Mouse (Mus musculus): Measurements from ENCODE around the gene Pfdn2.
"Not testable (repeated sequence)": the region's sequence is repeated elsewhere in the genome, so short reads cannot be mapped to it uniquely, and the experiment has no call there.

The Pfdn2 gene

DNA sequence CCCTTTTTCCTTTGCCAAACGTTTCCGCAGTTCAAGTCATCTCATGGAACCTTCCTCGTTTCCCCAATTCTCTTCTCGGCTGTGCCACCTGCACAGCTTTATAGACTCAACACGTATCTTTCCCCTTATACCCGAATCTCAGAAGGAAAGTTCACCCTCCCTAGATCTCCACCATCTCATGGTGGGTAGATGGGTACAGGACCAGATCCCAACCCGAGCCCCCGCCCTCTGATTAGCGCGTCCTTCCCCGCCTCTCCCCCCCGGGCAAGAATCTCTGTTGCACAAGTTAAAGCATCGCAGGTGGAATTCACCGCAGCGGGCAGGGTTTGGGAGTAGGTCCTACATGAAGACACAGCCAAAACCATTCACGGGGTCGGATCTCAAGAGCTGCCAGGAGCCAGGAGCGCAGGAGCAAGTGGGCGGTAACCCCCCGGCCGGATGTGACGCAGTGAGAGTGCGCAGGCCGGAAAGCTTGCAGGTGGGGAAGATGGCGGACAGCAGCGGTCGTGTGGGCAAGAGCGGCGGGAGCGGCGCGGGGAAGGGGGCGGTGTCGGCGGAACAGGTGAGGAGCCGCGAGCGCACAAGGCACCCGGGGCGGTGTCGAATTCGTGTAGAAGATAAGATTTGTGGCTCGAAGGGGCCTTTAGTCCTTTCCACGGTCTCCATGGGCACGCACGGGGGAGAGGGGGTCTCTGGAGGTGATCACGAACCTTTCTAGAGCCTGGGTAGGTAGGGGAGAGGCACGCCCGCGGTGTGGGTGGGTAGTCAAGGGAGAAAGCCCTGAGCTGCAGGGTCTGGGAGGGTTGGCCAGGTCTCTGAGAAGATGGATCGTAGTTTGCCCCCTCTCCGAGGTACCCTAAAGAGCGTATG, at the start of gene Pfdn2, which contains the start of gene Nit1:
Gene Pfdn2 (plus strand): TSS at position 446 of the 870 bp plus-strand sequence.
Gene Nit1 (minus strand): TSS at position 422 of the 870 bp plus-strand sequence.
- in situ Hi-C loops (cut with MboI, MseI): no loop called here

DNA sequence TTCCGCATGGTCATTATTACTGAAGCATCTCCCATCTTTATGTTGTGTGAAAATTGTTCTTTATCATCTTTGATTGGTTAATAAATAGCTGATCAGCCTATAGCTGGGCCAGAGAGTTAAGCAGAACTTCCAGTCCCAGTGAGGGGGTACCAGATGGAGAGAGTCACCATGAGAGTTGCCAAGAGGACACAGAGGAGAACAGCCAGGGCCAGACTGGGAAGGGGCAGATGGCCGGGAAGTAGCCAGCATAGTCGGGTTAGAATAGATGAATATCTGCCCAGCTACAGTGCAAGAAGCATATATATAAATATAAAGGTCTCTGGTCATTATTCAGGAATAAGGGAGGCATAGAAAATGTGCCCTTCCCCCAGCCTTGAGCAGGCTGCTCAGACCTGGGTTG, 47.2 kb upstream of the Pfdn2 start:
- in situ Hi-C loops (cut with MboI, MseI): no loop called here

DNA sequence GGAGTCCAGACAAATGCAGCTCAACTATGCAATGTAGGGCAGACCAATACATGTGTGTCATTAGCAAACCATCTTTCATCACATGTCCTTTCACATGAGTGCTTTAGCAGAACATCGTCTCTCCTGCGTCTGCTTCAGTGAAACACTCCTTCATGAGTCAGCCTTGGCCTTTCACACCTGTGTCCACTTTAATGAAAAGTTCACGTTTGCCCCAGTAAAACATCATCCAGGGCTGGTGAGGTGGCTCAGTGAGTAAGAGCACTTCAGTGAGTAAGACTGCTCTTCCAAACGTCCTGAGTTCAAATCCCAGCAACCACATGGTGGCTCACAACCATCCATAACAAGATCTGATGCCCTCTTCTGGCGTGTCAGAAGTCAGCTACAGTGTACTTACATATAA, 39.3 kb upstream of the Pfdn2 start:
- in situ Hi-C loops (cut with MboI, MseI): not testable (repeated sequence)

DNA sequence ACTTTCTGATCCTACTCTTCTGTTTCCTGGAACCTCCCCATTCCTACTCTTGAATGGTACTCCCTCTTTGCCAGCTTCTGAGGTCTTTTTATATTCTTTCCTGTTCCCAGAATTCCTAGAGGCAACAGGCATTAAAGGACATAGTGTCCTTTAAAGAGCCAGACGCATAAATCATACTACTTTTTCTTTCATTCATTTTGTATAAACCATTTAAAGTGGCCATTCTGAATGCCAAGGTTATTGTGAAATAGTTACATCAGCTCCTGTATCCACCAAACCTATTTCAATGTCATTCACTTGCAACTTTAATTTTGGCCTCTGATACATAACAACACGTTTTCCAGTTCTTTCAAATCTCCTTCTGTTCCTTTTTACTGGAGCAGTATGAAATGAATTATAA, 36.1 kb upstream of the Pfdn2 start:
- in situ Hi-C loops (cut with MboI, MseI): no loop called here

DNA sequence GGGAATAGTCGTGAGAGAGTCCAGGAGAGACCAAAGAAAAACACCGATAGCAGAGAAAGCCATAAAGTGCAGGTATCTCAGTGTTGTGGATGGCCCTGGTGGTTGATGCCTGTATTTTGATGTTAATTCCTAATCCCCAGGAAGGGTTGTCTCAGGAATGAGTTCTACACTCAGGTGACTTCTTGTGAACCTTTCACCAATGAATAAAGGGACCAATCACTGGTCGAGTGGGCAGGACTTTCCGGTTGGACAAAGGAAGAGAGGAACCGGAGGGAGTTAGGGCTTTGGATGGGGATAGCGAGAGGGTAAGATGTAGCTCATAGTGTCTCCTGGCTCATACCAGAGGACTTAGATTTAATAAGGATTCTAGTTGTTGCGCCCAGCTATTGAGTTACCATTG, 25.7 kb upstream of the Pfdn2 start:
- in situ Hi-C loops (cut with MboI, MseI): no loop called here

DNA sequence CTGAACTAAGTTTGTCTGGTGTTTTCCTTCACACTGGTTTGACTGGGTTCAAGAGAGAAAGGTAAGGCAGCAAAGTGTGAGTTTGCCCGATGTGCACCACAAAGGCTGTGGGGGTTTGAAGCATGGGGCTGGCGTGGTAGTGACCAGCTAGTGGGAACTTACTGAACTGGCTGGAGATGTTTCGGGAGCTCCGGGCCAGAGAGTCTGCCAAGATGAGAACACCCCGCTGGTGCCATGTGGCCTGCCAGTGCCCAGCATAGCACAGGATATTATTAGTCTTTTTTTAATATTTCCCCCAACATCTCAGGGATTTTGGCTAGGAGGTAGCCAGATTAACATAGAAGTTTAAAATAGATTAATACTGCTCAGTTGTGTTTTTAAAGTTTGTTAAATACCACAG, 25.3 kb upstream of the Pfdn2 start:
- in situ Hi-C loops (cut with MboI, MseI): no loop called here

DNA sequence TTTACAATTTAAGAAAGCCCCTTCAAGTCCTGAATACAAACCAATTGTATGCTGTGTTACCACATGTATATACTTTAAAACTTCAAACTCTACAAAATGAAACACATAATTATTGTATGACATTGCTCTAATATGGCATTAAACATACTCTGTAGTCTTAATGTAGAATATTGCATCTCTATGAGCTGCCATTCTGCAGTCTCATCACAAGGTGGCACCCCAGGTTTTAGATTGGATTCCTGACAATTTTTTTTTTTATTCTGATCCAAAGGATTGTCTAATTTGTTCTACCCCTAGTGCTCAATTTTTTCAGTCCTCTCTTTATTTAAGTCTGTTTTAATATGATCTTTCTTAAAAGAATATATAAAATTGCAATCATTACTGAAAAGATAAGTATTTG, 24.1 kb upstream of the Pfdn2 start:
- in situ Hi-C loops (cut with MboI, MseI): no loop called here

DNA sequence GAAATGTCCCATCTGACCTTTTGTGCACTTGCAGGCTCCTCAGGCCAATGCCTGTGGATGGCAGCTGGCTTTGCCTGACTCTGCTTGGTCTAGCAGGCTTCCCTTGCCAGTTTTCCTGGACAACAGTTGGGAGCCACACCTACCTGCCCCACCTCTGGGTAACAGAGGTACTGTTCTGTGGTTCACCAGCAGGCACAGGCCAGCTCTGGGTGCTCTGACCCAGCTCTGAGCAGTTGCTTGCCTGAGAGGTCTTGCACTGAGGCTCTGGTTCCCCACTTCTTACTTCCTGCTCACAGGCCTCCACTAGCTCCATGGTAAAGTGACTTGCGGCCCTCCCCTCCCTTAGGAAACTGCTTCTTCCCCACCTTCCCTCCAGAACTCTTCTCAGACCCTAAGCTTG, 23.5 kb upstream of the Pfdn2 start:
- in situ Hi-C loops (cut with MboI, MseI): no loop called here

DNA sequence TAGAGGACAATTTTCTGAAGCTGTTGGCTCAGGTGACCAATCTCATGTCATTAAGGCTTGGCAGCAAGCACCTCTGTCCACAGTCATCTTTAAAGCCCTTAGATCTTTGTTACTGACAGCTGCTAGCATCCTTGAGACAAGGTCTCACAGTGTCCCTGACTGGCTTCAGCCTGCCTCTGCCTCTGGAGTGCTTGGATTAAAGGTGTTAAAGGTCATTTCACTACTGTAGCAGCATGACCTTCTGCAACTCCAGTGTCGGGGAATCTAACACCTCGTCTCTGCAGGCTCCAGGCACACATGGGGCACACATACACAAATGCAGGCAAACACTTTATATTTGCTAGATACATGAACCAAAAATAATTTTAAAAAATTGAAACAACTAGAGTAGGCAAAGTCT, 19.9 kb upstream of the Pfdn2 start:
- in situ Hi-C loops (cut with MboI, MseI): loop anchor here (5.0 kb wide), 1 partner anchor 62 kb away; the partner anchor contains the start of gene Arhgap30

DNA sequence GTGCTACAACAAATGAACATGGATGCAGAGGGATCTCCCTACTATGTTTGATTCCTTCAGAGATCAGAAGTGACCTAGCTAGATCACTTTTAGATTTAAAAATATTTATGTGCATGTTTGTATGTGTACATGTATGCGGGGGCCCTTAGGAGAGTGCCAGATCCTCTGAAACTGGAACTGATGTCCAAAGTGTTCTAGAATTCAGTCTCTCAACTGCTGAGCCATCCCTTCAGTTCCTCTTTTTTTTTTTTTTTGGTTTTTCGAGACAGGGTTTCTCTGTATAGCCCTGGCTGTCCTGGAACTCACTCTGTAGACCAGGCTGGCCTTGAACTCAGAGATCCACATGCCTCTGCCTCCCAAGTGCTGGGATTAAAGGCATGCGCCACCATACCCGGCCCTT, 18.9 kb upstream of the Pfdn2 start:
- in situ Hi-C loops (cut with MboI, MseI): loop anchor here (5.0 kb wide), 1 partner anchor 61 kb away; the partner anchor contains the start of gene Arhgap30

DNA sequence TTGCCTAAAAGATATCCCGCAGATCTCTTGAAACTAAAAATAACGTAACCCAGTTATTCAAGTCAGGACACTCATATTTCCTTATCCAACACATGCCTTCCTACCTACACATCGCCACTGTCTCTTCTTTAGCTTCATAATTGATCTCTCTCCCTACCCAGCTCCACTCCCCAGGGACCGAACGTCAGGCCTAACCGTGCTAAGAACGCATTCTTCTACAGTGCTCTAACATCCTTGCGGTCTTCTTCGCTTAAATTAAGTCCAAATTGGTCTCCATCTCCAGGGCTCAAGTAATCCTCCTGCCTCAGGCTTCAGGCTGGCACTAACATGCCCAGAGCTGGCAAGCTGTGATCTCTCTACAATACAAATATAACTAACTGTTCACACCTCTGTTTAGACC, 17.2 kb upstream of the Pfdn2 start:
- in situ Hi-C loops (cut with MboI, MseI): loop anchor here (5.0 kb wide), 1 partner anchor 59 kb away; the partner anchor contains the start of gene Arhgap30

DNA sequence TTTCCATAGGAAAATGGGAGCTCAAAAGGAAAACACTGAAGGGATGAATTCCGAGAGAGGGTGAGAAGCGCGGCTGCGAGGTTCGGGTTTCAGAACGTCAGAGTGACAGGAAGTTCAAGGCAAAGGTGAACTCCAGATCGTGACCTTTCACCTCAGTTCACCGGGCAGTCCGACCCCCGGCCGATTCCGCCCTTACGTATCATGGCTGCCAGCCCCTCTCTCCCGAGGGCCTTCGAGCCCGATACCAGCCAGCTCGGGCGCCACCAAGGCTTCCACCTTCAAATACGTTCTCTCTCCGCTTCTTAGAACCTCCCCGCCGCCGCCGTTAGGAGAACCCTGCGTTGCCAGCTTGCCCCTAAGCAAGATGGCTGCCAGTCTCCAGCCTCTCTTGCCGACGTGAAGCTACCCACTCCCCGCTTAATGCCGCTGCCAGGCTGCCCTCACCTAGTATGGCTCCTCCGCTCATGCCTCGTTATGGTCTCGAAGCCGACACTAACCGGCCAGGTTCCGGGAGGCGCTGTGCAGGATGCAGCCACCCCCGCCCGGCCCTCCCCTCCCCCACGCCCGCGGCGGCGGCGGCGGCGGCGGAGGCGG, 16.5 kb upstream of the Pfdn2 start, which contains the start of gene Dedd:
Gene Dedd (plus strand): TSS at position 307 of the 594 bp plus-strand sequence.
- in situ Hi-C loops (cut with MboI, MseI): loop anchor here (5.0 kb wide), 1 partner anchor 58 kb away; the partner anchor contains the start of gene Arhgap30

DNA sequence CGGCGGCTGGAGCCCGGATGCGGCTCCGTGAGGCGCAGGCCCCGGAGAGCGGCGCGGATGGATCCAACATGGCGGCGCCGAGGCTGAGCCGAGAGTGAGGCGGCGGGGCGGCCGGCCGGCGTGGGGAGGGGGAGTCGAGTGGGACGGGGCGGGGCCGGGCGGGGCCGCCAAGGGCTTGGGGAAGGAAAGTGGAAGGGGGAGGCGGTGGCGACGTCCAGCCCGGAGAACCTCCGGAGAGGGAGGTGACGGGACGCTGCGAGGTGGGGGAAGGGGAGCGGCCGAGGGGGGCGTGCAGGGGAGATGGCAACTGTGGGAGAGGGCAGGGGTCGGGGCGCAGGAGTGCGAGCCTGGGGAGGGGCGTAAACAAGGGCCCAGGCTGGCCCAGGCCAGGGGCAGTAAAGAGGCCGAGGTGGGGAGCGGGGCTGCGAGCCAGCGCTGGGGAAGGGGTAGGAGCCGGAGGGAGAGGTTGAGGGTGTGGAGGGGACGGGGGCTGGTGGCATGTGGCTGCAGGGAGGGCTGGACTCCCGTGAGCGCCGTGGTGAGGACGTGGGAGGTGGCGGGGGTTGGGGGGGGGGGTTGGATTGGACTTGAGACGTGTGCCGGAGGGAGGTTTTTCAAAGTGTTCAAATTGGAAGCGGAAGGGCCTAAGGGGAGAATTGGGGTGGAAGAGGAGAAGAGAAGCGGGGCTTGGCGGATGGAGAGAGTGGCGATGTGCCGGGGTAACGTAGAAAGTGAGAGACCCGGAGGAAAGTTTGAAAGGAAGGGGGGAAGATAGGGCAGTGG, 15.8 kb upstream of the Pfdn2 start:
- in situ Hi-C loops (cut with MboI, MseI): loop anchor here (5.0 kb wide), 1 partner anchor 58 kb away; the partner anchor contains the start of gene Arhgap30

DNA sequence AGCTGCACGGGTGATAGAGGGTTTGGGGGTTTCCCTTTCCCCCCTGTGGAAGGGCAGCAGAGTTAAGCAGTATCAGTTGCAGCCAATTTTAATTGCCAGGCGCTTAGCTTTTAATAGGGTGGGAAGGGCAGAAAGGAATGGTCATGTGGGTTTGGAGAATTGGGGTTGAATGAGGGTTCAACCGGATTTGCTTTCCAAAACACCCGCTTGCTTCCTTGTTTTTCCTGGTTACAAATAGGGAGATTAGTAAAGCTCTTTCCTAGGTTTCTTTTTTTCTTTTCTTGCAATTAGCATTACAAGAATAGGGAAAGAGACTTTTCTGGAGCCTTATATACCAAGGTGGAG, 15.3 kb upstream of the Pfdn2 start:
- in situ Hi-C loops (cut with MboI, MseI): no loop called here

DNA sequence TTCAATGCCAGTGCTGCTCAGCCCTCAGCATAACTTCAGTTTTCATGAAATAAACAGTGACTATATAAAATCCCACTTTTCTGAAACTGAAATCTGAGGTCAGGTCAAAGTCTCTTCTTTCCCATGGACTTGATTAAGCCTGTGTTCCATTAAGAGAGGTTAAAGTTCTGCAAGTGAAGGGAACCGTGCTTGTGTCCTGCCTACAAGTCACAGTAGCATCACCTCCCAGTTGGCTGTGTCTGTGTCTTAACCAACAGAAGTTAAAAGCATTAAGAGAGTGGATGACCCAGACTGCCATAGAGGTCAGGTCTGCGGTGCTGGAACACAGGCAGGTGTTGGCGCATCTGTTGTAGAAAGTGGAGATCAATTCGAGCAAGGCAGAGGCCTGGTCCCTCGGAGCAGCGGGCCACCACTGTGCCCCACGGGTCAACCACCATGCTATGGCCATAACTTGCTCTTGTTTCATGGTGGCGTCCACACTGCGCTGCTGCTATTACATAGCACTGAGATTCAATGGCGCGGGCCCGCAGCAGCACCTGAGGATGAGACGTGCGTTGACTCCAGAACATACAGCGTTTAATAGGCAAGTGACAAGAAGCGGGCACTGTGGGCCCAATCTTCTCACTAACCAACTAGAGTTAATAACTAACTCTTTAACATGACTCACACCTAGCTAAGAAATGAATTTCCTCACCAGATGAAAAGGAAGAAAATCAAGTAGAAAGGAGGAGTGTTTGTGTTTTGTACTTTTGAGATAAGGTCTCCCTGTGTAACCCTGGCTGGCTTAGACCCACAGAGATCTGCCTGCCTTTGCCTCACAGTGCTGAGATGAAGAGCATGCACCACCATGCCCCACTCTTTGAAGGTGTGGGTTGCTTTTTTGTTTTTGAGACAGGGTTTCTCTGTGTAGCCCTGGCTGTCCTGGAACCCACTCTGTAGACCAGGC, 2.9 kb upstream of the Pfdn2 start:
- in situ Hi-C loops (cut with MboI, MseI): no loop called here

DNA sequence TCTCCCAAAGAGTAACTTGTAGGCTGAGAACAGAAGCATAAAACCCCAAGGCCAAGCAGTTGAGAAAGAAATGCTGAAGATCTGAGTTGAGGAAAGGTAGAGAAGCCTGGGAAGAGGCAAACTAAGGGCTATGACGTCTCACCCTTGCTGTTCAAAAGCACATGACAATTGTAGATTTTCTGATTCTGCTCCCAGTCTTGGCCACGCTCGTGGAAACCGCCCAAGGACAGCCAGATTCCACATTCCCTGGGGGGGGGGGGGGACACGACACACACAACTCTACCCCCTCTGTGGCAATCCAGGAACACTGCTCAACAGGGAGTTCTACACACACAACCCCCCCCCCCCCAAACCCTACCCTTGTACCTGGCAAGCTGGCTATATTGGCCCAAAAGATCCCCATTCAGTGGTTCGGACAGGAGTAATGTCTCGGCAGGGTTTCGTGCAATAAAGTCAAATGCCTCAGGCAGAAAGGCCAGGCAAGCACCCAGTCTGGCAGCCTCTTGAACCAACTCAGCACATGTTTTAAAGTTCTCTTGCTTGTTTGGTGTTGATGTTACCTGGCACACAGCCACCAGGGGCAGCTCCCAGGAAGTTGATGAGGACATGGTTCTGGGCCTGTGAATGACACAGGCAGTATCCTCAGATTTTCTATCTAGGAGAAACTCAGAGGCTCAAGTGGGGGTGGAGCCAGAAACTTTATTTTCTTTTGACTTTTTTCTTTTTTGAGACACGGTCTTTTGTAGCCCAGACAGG, 1.4 kb upstream of the Pfdn2 start:
- in situ Hi-C loops (cut with MboI, MseI): no loop called here

DNA sequence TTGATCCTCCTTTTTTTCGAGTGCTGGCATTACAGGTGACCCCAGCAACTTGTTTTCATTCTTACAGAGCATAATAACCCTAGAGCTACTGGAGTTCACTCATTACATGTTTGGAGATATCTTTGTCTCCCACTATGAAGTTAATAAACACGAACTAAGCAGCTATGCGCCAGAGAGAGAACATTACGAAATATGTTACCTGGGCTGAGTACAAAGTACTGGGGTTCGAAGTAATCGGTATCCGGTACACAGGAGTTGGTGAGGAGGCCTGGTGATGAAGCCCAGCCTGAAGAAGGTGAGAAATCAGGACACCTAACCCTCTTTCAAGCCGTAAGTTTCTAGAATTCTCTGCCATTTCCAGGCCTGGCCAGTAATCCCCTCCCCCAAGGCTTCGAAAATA, 755 bp upstream of the Pfdn2 start:
- in situ Hi-C loops (cut with MboI, MseI): no loop called here

DNA sequence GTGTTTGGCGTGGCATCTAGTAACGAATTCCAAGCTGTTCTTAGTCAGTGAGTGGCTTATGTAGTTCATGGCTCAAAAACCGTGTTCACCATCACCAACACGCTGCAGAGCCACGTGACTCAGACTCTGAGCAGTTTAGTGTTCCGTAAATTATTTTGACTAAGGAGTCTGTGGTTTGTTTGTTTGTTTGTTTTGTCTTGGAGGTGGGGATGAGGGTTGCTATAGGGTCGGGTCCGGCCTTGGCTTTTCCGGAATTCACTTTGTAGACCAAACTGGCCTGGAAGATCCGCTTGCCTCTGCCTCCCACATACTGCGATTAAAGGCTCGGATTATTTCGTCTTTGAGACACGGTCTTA, 603 bp downstream of the Pfdn2 start:
- in situ Hi-C loops (cut with MboI, MseI): no loop called here

DNA sequence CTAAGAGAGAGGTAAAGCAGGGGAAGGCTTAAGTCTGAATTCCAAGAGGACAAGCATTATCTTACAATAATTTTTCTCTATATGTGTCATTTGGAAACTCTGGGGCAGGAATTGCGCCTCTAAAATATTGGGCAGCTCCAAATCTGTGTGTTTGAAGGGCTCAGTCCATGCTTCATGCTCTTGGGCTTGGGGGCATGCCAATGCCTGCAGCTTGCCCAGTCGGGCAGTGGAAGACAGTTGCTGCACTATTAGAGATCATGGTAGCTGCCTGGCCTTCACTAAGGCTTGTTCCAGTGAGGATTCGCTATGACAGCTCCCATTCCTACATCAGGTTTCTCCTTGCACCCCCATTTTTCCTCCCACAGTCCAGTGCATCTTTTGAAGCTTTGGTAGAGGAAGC, 3.2 kb downstream of the Pfdn2 start:
- in situ Hi-C loops (cut with MboI, MseI): no loop called here

DNA sequence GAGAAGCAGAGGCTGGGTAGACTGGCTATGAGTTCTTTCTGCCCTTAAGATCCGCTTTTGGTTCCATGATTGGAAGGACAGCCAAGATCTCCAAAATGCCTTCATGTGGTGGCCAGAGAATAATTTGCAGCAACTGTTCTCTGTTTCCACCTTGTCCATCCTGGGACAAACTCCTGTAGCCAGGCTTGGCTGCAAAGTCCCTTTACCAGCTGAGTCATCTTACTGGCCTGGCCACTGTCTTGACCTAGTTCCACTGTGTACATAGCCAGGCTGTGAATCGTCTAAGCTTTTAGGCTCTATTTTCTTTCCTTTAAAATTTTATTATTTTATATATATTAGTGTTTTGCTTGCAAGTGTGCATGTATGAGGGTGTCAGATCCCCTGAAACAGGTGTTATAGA, 3.7 kb downstream of the Pfdn2 start:
- in situ Hi-C loops (cut with MboI, MseI): no loop called here

Measured in regulatory T cell (primary cell).